Mouse (Mus musculus) induced T-regulatory cell, adult 2 months (primary cell): ENCODE results near the gene Slc44a3.

Experiments used
- DNase-seq: peaks from one replicate; pipeline ENCODE4 v3.0.0-alpha.2; 2012; ENCODE audit warnings: low read depth

The Slc44a3 gene

GRCm38 (mm10) chr3:121460473-121461193 lies 71.6 kb downstream of the Slc44a3 start:
- DNase-seq, result no peak

- no peak for DNase-seq
Measured at GRCm38 (mm10) chr3:121458545-121459492, 73.4 kb downstream of the Slc44a3 start.

GRCm38 (mm10) chr3:121451404-121451803 lies 80.8 kb downstream of the Slc44a3 start:
- DNase-seq, result no peak

- no peak for DNase-seq
Measured at GRCm38 (mm10) chr3:121449527-121449926, 82.7 kb downstream of the Slc44a3 start.

DNA sequence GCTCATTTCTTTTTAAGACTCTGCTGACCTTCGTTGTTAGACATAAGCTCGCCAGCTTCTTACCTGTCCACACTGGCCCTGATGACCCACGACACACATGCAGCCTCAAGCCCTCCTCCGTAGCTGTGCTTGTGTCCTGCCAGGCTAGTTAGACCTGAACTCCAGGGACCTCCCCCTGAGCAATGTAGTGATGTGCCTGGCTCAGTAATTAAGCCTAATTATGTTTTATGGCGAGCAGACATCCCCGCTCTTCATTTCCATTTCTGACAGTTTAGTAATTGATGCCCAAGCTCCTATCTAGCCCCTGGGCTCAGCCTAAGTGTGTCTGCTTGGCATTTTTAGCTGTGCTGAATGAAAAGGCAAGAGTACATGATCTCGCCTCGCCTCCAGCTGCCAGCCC lies 83.6 kb downstream of the Slc44a3 start:
- DNase-seq, result no peak

- DNase-seq, result no peak
Measured at GRCm38 (mm10) chr3:121448029-121448468, 84.2 kb downstream of the Slc44a3 start.

GRCm38 (mm10) chr3:121446454-121446853 lies 85.8 kb downstream of the Slc44a3 start:
- no peak for DNase-seq

DNA sequence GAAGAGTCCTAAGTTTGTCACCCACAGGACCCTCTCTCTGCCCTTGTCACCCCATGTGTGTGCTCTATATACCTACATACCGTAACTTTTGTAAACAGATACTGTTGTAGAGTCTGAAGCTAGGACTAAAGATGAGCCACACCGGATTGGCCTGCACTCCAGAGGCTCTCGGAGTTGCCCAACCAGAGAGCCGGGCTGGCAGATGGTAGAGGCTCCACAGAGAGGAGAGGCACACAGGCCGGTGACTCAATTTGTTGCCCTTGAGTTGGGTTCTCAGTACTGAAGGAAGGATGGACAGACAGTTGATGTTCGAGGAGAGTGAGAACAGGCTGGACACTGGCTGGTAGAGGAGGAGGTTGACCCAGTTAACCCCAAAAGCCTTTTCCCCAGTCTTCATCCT lies 87.8 kb downstream of the Slc44a3 start:
- no peak for DNase-seq

DNA sequence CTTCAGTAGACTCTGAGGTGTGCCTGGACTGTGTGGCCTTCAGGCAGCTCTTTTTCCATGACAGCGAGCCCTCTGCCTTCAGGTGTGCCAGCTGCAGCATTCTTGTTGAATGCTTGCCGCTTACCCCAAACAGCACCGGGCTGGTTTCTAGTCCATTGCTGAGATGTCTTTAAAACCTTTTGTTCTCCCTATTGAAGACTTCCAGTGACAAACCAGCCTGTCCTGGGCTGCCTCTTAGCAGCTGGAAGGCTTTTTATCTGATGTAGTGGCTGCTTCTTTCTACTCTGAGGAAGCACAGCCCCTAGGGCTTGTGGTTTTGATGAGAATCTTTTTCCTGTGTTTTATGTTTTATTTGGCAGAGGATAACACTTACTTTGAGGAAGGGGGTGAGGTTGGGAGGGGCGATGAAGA lies 88.3 kb downstream of the Slc44a3 start:
- DNase-seq, result no peak

DNA sequence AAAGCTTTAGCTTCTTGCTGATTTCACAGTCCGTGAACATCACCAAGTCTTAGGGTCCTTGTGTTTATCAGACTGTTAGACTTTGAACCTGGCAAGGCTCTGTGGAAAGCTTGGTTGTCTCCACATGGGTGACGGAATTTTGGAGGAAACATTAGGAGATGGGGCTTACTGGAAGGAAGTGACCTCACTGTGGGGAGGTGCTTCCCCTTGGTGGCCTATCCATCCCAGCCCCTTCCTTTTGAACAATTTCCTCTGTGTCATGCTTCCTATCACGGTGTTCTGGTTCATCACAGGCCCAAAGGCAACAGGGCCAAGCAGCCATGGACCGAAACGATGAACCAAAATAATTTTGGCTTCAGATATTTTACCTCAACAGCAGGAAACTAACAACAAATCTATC lies 89.9 kb downstream of the Slc44a3 start:
- no peak for DNase-seq

GRCm38 (mm10) chr3:121441504-121441903 lies 90.7 kb downstream of the Slc44a3 start:
- no peak for DNase-seq

DNA sequence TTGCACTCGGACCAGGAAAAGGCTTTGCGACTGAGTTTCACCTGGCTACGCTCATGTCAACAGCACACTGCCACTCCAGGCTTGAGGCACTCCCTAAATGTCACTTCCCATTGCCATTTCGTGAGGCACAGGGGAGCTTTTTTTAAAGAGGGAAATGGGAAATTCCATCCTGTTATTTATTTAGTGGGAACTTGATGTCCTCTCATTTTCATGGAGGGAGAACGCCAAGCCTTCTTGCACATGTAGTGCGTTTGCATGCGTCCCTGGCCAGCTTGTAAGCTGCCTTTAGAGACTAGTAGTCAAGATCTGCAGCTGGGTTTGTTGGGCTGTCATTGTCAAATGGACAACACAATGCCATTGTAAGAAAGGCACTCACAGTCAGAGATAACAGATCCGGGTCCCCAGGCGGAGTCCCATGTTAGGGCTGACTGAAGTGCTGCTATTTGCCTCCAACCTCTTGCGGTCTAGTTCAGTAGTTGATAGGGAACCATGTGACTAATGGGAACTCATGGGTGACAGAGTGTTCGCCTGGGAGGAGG lies 92.5 kb downstream of the Slc44a3 start:
- DNase-seq, result no peak

- DNase-seq, result no peak
Measured at GRCm38 (mm10) chr3:121437996-121438395, 94.2 kb downstream of the Slc44a3 start.

GRCm38 (mm10) chr3:121437070-121437469 lies 95.1 kb downstream of the Slc44a3 start:
- DNase-seq, result no peak

DNA sequence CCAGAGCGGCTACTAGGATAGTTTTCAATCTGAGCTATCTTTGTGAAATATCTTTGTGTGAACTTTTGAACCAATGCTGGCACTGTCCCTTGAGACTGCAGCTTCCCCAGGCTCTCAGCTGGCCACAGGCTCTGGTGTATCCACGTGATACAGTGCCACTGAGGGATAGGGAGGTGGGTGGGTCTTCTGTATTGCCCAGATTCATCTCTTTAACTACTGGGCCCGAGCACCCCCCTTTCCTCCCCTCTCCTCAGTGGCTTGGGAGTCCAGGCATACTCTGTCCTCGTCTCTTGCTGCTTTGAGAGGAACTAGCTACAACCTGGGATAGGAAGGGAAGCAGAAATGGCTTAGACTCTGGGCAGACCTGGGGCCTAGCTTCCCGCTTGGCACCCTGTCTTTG lies 96.9 kb downstream of the Slc44a3 start:
- DNase-seq, result no peak

DNA sequence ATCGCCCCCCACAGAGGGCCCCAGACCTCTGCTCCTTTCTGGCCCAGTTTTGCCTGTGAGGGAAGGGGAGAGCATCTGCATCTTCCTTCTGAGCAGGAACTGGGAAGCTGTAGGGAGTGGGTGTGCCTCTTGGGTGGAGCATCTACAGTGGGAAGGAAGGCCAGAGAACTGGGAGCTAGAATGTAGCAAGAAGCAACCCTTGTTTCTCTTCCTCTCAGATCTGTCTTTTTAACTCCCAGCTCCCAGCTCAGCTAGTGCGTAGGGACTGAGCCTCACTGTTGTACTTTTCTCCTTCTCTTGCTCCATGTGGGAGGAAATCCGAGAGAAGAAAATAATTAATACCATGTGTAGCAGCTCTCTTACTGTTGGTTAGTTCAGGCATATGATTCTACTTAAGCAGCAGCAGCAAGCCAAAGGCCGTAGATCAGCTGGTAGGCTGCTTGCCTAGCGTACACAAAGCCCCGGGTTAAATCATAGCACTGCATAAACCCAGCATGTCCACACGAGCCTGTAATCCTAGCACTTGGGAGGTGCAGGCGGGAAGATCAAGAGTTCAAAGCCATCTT lies 98.2 kb downstream of the Slc44a3 start:
- no peak for DNase-seq

DNA sequence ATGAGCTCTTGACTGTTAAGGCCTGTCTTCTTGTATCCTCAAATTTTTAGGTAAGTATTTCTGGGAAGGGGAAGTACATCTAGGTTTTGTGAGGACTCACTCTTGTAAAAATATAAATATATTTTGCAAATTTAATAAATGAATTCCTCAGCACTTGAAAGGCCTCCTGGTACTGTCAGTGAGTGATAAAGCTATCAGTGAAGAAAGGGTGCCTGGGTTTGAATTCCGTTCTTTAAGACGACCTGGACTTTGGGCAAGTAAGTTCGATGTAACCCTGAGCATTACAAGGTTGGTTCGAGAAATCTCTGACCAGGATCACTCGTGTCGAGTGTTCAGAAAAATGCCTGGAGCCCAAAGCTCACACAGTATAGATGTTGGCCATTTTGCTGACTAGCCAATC lies 98.8 kb downstream of the Slc44a3 start:
- no peak for DNase-seq

GRCm38 (mm10) chr3:121430289-121430936 lies 101.8 kb downstream of the Slc44a3 start:
- DNase-seq, result no peak

- no peak for DNase-seq
Measured at GRCm38 (mm10) chr3:121429469-121429868, 102.7 kb downstream of the Slc44a3 start.

GRCm38 (mm10) chr3:121428696-121429259 lies 103.4 kb downstream of the Slc44a3 start:
- no peak for DNase-seq

DNA sequence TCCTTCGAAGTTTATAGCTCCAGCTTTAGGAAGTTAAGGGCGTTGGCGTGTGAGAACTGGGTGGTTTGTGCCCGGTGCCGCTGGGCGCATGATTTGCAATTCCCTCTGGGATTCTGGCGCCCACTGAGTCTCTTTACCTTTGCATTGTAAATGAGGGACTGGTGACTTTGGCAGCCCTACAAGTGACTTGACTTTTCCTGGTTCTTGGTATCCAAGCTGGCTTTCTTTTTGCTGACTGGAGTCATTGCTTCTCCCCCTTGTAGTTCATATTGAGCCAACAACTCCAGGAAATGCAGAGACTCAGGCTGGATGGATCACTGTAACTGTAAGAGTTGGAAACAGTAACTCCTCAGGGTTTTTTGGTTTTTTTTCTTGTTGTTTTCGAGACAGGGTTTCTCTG lies 104.0 kb downstream of the Slc44a3 start:
- peak; percentile 4 for DNase-seq

DNA sequence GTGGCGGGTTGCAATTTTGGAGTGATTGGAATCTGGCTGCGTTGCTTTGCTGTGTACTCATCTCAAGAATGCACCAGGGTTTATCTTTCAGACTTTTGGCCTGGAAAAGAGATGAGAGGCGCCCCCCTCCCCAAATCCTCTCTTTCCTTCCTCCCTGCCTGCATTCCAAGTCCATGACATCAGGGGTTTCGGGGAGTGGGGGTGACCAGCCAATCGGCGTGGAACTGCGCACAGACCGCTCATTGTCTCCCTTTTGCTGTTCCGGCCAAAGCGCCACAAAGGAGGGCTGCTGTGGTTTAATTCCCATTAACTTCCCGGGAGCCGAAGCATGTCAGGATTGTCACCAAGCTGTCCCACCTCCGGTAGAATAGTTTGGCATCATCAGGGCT lies 104.7 kb downstream of the Slc44a3 start:
- DNase-seq, result no peak
